Mouse (Mus musculus) olfactory bulb, adult 2 months (tissue): ENCODE results near the gene Ttc27.

Source experiments
- CTCF ChIP-seq: fragments of 200-500 bp; IDR thresholded peaks from 2 replicates; pipeline ENCODE4 v1.5.1; 2012; ENCODE audit warnings: low read depth, mild to moderate bottlenecking, low read length, moderate library complexity; ENCODE audit not compliant: insufficient read depth
- POLR2A ChIP-seq: fragments of 200-500 bp; IDR thresholded peaks from 2 replicates; pipeline ENCODE4 v1.6.1; 2012; ENCODE audit warnings: mild to moderate bottlenecking, low read depth, low read length, moderate library complexity; ENCODE audit not compliant: insufficient read depth

DNA sequence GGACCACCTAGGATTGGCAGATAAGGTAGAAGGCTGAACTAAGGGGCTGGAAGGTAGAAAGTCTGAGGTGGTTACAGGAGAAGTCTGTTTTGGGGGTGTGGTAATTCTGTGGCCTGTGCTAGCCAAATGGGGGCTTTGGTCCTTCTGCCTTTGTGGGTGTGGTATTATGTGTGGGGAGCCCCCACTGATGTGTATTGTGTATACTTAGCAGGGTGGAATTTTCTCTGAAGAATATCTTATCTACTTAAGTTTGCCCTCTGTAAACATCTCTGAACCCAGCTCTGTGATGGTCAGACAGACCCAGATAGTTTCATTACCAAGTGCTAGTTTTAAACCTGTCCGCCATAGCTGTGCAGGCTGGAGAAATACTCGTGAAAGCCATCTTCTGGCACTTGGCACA, 141.8 kb downstream of the Ttc27 start:
- TF ChIP-seq CTCF (no peak), POLR2A (no peak)
